Mouse (Mus musculus) G1E (cell line): ENCODE results near the gene Cmtm1.
"Not testable (repeated sequence)": the region's sequence is repeated elsewhere in the genome, so short reads cannot be mapped to it uniquely, and the experiment has no call there.

Experiments used
- CTCF ChIP-seq: IDR thresholded peaks from 2 replicates; pipeline ENCODE4 v1.5.1; 2012; ENCODE audit warnings: low read depth, low read length, inconsistent platforms, mixed read lengths
- GATA1 ChIP-seq: IDR thresholded peaks from 2 replicates; pipeline ENCODE4 v1.6.1; 2012; ENCODE audit warnings: borderline replicate concordance, low read length, inconsistent platforms, mixed read lengths
- GATA2 ChIP-seq: IDR thresholded peaks from 2 replicates; pipeline ENCODE4 v1.6.1; 2012; ENCODE audit warnings: low read depth, low read length, inconsistent platforms, borderline replicate concordance

- not testable (repeated sequence) for TF ChIP-seq GATA2, CTCF, GATA1
Observed at GRCm38 (mm10) chr8:104301577-104301976, 8.4 kb downstream of the Cmtm1 start.
